ENCODE assay signal across 9 mouse cellular contexts in the genomic region with DNA sequence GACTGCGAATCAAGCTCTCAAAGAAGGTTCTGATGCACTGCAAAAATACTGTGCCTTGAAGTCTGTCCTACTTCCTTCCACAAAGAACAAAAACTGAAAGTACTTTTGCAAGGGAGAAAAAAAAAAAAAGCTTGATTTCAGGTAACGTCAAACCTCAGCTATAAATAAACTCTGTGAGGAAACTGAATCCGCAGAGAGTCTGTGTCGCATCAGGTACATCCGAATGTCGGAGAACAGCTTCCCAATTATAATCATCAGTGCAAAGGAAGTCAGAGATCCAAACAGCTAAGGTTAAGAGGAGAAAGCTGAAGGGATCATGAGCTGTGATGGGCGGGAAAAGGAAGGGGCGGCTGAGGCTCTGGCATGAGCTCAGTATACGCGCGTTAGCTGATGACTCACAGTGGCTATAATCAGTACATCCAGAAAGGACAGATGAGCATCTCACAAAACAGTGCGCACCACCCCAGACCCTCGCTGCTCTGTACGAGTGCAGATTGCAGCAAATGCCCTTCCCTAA.
DNase-seq lines count a peak whose midpoint lies in the region; ATAC-seq and TF ChIP-seq lines count a peak whose summit lies in the region.
"Had no signal": no experiment of that assay in that cellular context is flagged by ENCODE, and none has a peak within 500 bp of the region (broad histone marks: within the 10 kb centered on the region; RNA-seq: fewer than 3 reads in every experiment).

No protein-coding gene starts in this region.

- 62% methylated on average over 14 of the region's 14 CpGs for WGBS in embryonic facial prominence, embryonic 14.5 days
- WGBS in forebrain, embryonic 13.5 days: 89% methylated on average over 14 of the region's 14 CpGs
- 91% methylated on average over 14 of the region's 14 CpGs for WGBS in hindbrain, embryonic 13.5 days

- no peak for ATAC-seq in embryonic facial prominence, embryonic 14.5 days (ENCODE audit: low read depth)
- ATAC-seq in forebrain, embryonic 13.5 days: no peak
- ATAC-seq in hindbrain, embryonic 13.5 days (ENCODE audit: low FRiP score): no peak

- dilution Hi-C loops in CH12.LX (cut with MboI; ENCODE audit: extremely low pct_ligation_motif_present, extremely low pct_unique_long_range_greater_than_20kb, low sequenced_read_pairs): no loop called here

- intact Hi-C loops in heart, postnatal 25 days (cut with DNase I): loop anchor here (5.0 to 10.0 kb wide), 3 partner anchors 251 to 738 kb away; no protein-coding TSS in a partner anchor

- TF ChIP-seq POLR2A in CH12.LX (IDR thresholded peaks at IDR 0.05; ENCODE audit: low read depth, low read length): no peak

- 0 out of 2 replicates have a peak overlapping the region, but pooled peaks have one; percentile 6 for H3K9ac ChIP-seq in CH12.LX (ENCODE audit: insufficient read depth, low read depth)
- 0 out of 2 replicates have a peak overlapping the region, but pooled peaks have one; percentile 19 for H3K9ac ChIP-seq in embryonic facial prominence, embryonic 14.5 days (ENCODE audit: low read depth, low read length)
- no peak overlapping the region for H3K9ac ChIP-seq in forebrain, embryonic 13.5 days
- no peak overlapping the region for H3K9ac ChIP-seq in hindbrain, embryonic 13.5 days
- H3K9ac ChIP-seq: hindbrain, embryonic 15.5 days had no signal

- peak; percentile 40; the same call in 1 of the 2 replicates for TF ChIP-seq EP300 in CH12.LX (IDR thresholded peaks at IDR 0.05; ENCODE audit: low read length)

- no peak for TF ChIP-seq CTCF in CH12.LX (conservative IDR thresholded peaks at IDR 0.05 in 1 of 2, IDR thresholded peaks at IDR 0.05 in 1 of 2; ENCODE audit: low read depth in 2 of 2, low read length in 2 of 2)

- H3K9me3 ChIP-seq in CH12.LX (replicated peaks; ENCODE audit: low read length): no peaks in the 10 kb centered on the region
- H3K9me3 ChIP-seq in embryonic facial prominence, embryonic 14.5 days (ENCODE audit: control insufficient read depth, low read length): no peaks in the 10 kb centered on the region
- H3K9me3 ChIP-seq in forebrain, embryonic 13.5 days (replicated peaks): no peaks in the 10 kb centered on the region
- no peaks in the 10 kb centered on the region for H3K9me3 ChIP-seq in hindbrain, embryonic 13.5 days
- H3K9me3 ChIP-seq: hindbrain, embryonic 15.5 days had no signal

- H3K36me3 ChIP-seq in CH12.LX (replicated peaks in 1 of 2; ENCODE audit: control insufficient read depth in 1 of 2, insufficient read depth in 1 of 2, low read length in 1 of 2): no peaks in the 10 kb centered on the region
- no peaks in the 10 kb centered on the region for H3K36me3 ChIP-seq in embryonic facial prominence, embryonic 14.5 days (ENCODE audit: control insufficient read depth, insufficient read depth, low read length)
- no peaks in the 10 kb centered on the region for H3K36me3 ChIP-seq in forebrain, embryonic 13.5 days (ENCODE audit: poor library complexity, severe bottlenecking)
- no peaks in the 10 kb centered on the region for H3K36me3 ChIP-seq in hindbrain, embryonic 13.5 days
- H3K36me3 ChIP-seq: hindbrain, embryonic 15.5 days had no signal

- H3K27me3 ChIP-seq in CH12.LX (replicated peaks): no peaks in the 10 kb centered on the region
- H3K27me3 ChIP-seq in embryonic facial prominence, embryonic 14.5 days (replicated peaks; ENCODE audit: control insufficient read depth, insufficient read depth, low read length): no peaks in the 10 kb centered on the region
- no peaks in the 10 kb centered on the region for H3K27me3 ChIP-seq in forebrain, embryonic 13.5 days
- H3K27me3 ChIP-seq in hindbrain, embryonic 13.5 days: no peaks in the 10 kb centered on the region
- H3K27me3 ChIP-seq: hindbrain, embryonic 15.5 days had no signal

- H3K4me3 ChIP-seq in CH12.LX (replicated peaks in 1 of 3; ENCODE audit: low read depth in 2 of 3, low read length in 2 of 3, poor library complexity in 1 of 3): peak overlapping the region in 1 of 3 experiments; percentile 11
- H3K4me3 ChIP-seq in embryonic facial prominence, embryonic 14.5 days (ENCODE audit: low read depth, low read length): no peak overlapping the region
- no peak overlapping the region for H3K4me3 ChIP-seq in forebrain, embryonic 13.5 days
- H3K4me3 ChIP-seq in hindbrain, embryonic 13.5 days: no peak overlapping the region
- H3K4me3 ChIP-seq: hindbrain, embryonic 15.5 days had no signal

- TF ChIP-seq RAD21 in CH12.LX (IDR thresholded peaks at IDR 0.05; ENCODE audit: low read depth, low read length): no peak

- H3K4me1 ChIP-seq in CH12.LX (ENCODE audit: control insufficient read depth in 1 of 2, insufficient read depth in 2 of 2): peaks cover 6 to 28% of the 10 kb centered on the region in 2 experiments
- no peaks in the 10 kb centered on the region for H3K4me1 ChIP-seq in embryonic facial prominence, embryonic 14.5 days (ENCODE audit: control insufficient read depth, insufficient read depth, low read length)
- H3K4me1 ChIP-seq in forebrain, embryonic 13.5 days: no peaks in the 10 kb centered on the region
- H3K4me1 ChIP-seq in hindbrain, embryonic 13.5 days (replicated peaks): no peaks in the 10 kb centered on the region
- H3K4me1 ChIP-seq: hindbrain, embryonic 15.5 days had no signal

- H3K4me2 ChIP-seq in CH12.LX (ENCODE audit: insufficient read depth, low read depth, poor library complexity, severe bottlenecking): peak overlapping the region; percentile 57
- H3K4me2 ChIP-seq in embryonic facial prominence, embryonic 14.5 days (ENCODE audit: low read depth, low read length): peak overlapping the region; percentile 21
- H3K4me2 ChIP-seq in forebrain, embryonic 13.5 days: no peak overlapping the region
- H3K4me2 ChIP-seq in hindbrain, embryonic 13.5 days: no peak overlapping the region
- H3K4me2 ChIP-seq: hindbrain, embryonic 15.5 days had no signal

- peak; percentile 91 for DNase-seq in heart, adult 11 months
- DNase-seq in heart, postnatal 25 days (ENCODE audit: low spot score): no peak
- DNase-seq in CH12.LX (ENCODE audit: extremely low read depth): peak; percentile 45
- DNase-seq in embryonic facial prominence, embryonic 14.5 days (ENCODE audit: low spot score): peak; percentile 36
- peak; percentile 22 to 29 for DNase-seq in kidney, postnatal 36 days
- DNase-seq in right cerebral cortex, adult 2 months (ENCODE audit: low spot score in 2 of 2): peak; percentile 61 to 73

- H3K27ac ChIP-seq in CH12.LX (ENCODE audit: insufficient read depth, low read depth): no peak overlapping the region
- H3K27ac ChIP-seq in embryonic facial prominence, embryonic 14.5 days (replicated peaks; ENCODE audit: low read depth, low read length): no peak overlapping the region
- no peak overlapping the region for H3K27ac ChIP-seq in forebrain, embryonic 13.5 days
- no peak overlapping the region for H3K27ac ChIP-seq in hindbrain, embryonic 13.5 days
- H3K27ac ChIP-seq: hindbrain, embryonic 15.5 days had no signal

- in situ Hi-C loops in CH12.LX (cut with MboI; ENCODE audit: low pct_ligation_motif_present, low pct_unique_long_range_greater_than_20kb, low sequenced_read_pairs): no loop called here

- no peaks in the 10 kb centered on the region for H3K79me2 ChIP-seq in CH12.LX (replicated peaks; ENCODE audit: control insufficient read depth, extremely low read depth, insufficient read depth, poor library complexity, severe bottlenecking)

TF ChIP-seq in CH12.LX, 34 proteins besides CTCF, POLR2A, EP300 and RAD21:
- TF ChIP-seq ETS1 (conservative IDR thresholded peaks at IDR 0.05; ENCODE audit: low read depth, low read length) (peak; percentile 21; the same call in 1 of the 2 replicates), ZNF384 (IDR thresholded peaks at IDR 0.05; ENCODE audit: low read depth, low read length) (peak; percentile 94), MAX (IDR thresholded peaks at IDR 0.05; ENCODE audit: low read length) (0 out of 2 replicates have a peak, but pooled peaks have one; percentile 32), RCOR1 (conservative IDR thresholded peaks at IDR 0.05; ENCODE audit: low read depth, low read length) (peak; percentile 59; the same call in 1 of the 2 replicates), MEF2A (IDR thresholded peaks at IDR 0.05; ENCODE audit: borderline replicate concordance, low read depth, low read length) (0 out of 2 replicates have a peak, but pooled peaks have one; percentile 45), KAT2A (IDR thresholded peaks at IDR 0.05; ENCODE audit: insufficient replicate concordance, low read length) (no peak)

Comparison
In these comparisons a context has a peak if more than half of its experiments do, and no peak if none do; other contexts are left out.
1. H3K4me2 ChIP-seq: peak in CH12.LX (single experiment) and embryonic facial prominence, embryonic 14.5 days (single experiment); none in forebrain, embryonic 13.5 days (single experiment) and hindbrain, embryonic 13.5 days (single experiment).
2. H3K9ac ChIP-seq: peak in CH12.LX (single experiment) and embryonic facial prominence, embryonic 14.5 days (single experiment); none in forebrain, embryonic 13.5 days (single experiment) and hindbrain, embryonic 13.5 days (single experiment).